Mouse (Mus musculus): ENCODE results near the gene Adra2b.

The Adra2b gene

GRCm38 (mm10) chr2:127362459-127363281 lies at the start of gene Adra2b:
Gene Adra2b, plus strand, starts transcription at chr2:127363208.
- peak; percentile 92 to 96 for DNase-seq

DNA sequence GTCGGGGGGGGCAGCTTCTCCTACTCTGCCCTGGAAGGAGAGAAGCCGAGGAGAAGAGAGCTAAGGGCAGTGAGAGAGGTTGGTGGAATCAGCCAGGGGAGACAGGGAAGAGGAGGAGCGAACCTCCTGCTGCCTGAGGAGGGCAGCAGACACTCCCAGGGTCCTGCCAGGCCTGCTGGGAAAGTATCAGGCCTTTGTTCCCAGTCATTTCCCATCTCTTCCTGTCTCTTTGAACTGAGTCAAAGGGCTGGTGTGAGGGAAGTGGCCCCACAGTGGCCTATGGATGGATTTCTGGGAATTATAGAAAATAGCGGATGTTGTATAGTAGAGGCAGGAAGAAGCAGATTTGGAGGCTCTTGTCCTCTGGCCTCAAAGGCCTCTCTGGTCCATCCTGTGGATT lies 49.1 kb upstream of the Adra2b start:
- DNase-seq = no peak

DNA sequence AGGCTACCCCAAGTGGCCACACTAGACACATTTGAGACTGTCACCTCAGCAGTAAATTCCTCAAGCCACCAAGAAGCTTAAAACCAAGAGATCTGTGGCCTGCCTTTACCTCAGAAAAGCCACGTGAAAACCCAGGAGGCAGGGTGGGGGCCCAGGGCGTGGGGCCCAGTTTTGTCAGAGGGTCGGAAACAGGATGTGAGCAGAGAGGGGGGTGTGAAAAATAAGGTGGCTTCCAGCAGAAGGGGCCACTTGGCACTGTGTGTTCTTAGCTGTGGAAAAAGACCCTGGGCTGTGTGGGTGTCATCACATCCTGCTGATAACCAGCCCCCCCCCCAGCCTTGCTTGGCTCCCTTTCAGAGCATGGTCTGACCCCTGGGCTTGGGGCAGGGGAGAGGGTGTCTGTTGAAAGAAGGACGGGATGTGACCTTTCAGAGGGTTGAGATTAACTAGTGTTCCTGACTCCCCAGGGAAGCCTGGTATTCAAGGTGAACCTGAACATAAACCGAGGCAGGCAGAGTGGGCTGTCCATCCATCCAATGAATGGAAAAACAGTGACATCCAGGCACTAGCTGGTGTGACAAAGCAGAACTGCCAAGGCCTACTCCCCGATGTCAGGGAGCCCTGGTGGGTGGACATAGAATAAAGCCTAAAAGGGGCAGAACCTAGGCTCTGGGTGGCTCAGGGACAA lies 48.4 kb upstream of the Adra2b start:
- DNase-seq = no peak

- DNase-seq = no peak
Observed at GRCm38 (mm10) chr2:127315155-127315470, 47.9 kb upstream of the Adra2b start.

DNA sequence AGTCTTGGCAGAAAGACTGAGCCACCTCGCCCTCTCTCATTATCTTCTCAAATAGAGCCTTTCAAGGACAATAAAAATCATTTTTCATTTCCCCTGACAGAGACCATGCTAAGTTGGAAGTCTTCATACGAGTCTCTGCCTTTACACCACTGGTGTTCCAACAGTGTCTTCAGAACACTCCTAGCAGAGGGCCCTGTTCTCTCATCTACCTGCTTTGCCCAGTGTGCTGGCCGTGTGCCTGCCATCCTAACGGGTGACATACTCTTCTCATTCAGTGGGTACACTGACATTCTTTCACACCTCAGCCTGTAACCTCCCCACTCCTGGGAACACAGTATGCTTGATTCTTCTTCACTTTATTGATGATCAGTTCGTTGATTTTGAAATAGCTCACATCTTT lies 46.6 kb upstream of the Adra2b start:
- no peak for DNase-seq

DNA sequence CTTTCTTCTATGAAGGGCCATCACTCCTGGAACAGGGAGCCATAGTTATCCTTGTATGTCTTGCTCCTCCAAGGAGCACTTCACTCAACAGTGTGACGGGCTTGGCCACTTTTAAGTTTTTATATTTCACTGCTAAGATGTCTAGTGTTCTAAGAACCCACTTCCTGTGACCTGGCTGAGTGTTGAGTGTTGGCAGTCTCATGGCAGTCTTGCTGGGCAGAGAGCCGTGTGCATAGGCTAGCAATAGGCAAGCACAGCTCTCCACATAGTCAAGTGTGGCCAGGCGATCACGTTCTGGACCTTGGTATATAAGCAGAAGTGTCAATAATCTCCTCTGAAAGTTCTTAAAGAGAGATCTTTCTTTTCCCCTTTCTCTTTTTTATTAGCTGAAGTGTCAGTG lies 44.9 kb upstream of the Adra2b start:
- no peak for DNase-seq

DNA sequence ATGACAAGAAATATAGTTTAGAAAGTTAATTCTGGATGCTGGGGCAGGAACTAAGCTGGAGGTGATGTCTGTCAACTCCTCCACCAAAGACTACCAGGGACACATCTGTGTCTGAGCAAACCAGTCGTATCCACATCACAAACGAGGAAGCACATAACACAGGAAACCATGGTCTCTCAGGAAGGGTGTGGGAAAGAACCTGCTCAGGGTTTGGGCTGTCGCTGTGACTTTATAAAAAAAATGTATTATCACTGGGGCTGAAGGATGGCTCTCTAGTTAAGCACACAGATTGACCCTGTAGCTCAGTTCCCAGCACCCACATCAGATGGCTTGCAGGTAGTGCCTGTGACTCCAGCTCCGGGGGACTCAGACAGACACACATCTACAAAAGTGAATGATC lies 43.9 kb upstream of the Adra2b start:
- no peak for DNase-seq

DNA sequence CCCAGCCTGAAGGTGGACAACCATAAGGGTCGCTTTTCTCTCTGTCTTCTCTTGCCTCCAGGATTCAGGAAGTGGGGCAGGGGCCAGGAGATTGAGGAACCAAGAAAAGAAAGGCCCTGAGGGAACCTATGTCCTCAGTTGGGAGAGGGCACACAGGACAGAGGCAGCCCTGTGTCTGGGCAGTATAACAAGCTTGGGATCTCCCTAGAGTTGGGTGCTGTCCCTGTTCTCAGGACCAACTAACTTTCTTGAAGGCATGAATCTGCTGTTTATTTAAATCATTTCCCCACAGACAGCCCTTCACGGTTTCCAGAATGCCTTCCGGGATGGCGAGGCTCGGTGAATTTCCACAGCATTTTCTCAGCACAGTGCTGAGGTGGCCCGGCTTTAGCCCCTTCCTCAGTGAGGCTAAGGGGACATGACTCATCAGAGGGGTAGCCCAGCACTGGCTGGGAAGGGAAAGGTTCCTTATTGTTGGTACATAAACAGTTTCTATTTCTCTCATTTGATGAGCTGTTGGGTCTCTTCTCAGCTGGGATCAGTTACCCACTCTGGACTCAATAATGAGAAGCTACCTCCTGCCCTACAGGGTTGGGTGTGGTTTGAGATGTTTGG lies 40.2 kb upstream of the Adra2b start:
- no peak for DNase-seq

- DNase-seq = no peak
Observed at GRCm38 (mm10) chr2:127323667-127324066, 39.3 kb upstream of the Adra2b start.

- no peak for DNase-seq
Observed at GRCm38 (mm10) chr2:127324456-127324855, 38.6 kb upstream of the Adra2b start.

DNA sequence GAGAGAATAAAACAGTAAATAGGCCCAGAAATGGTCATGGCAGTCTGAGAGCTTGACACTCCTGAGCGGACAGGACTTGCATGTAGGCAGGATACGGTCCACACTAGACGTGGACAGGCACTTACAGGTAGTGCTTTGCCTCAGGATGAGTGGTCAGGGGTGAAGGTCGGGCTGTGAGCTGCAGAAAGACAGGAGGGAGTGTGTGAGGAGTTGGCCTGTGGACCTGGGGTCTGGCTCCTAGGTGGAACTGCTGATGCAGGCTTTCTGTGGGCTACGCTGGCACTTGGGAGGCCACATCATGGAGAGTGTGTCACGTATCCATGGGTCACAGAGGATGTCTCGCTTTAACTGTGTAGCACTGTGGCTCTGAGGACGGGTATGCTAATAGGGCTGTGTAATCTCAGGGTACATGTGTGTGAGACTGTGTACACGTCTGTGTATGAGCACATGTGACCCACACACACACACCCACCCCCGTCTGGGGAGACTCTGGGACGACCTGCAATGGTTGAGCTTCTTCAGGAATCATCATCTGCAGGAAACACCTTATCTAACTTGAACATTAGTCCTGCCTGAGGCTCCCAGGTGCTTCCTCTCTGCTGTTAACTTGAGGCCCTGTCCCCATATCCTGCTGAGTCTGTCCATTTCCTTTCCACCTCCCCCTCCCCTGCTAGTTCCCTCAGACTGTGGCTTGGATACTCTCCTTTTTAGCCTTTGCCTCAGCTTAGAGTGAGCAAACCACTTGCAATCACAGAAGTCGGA lies 34.7 kb upstream of the Adra2b start:
- no peak for DNase-seq

DNA sequence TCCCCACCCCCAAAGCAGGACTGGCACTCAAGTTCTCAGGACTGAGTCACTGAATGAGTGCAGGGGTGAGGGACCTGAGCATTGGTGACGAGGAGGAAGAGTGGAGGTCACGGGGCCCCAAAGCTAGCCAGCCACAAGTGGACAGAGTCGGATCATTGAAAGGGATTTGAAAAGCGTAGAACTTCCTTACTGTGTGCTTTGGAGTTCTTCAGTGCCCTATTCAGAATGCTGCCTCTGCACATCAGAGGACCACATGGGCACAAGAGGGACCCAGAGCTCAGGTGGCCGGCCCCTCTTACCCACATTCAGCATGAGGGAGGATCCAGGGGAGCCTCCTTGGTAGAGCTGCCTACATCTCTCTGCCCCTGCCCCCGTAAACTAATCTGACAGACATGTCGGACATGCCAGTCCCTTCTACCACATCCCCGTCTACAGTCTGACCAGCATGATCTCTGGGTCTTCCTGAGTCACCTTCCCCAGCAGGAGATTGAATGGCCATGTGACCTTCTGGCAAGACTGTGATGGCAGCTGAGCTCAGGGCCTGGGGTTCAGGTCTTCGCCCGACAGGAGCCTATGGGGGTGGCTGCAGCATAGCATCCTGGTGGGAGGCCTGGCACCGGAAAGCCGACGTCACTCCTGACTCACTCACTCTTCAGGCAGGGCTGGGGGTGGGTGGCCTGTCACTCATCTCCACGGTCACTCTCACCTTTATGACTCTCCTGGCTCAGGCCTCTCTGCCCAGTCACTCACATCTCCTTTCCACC lies 30.0 kb upstream of the Adra2b start:
- no peak for DNase-seq

- peak in 1 of 2 experiments; percentile 37 for DNase-seq
Observed at GRCm38 (mm10) chr2:127333945-127334603, 28.9 kb upstream of the Adra2b start.

DNA sequence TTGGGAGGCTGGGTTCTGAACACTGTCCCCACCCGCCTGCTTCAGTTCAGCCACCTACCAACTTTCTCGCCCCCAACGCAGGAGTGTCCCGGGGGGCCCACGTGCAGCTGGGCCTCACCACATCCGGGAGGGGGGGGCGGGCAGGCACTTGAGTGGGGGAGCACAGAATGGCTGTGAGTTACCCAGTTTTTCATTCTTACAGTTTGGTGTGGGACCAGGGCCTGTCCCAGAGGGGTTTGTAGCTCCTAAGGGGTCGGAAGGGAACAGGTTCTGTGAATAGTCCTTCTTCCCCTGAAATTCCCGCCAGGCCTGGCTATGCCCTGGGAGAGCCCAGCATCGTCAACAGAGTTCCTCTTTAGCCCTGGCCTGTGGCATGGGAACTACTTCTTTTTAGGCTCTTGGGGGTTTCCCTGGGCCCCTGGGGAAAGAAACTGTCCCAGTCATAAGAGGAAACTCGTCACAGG lies 27.9 kb upstream of the Adra2b start:
- no peak for DNase-seq

- peak; percentile 61 to 70 for DNase-seq
Observed at GRCm38 (mm10) chr2:127335767-127336496, 27.1 kb upstream of the Adra2b start, which contains the start of gene Dusp2. Gene Dusp2, plus strand, starts transcription at chr2:127336159.

GRCm38 (mm10) chr2:127336497-127336832 lies 26.5 kb upstream of the Adra2b start:
- DNase-seq = peak in 1 of 2 experiments; percentile 17

DNA sequence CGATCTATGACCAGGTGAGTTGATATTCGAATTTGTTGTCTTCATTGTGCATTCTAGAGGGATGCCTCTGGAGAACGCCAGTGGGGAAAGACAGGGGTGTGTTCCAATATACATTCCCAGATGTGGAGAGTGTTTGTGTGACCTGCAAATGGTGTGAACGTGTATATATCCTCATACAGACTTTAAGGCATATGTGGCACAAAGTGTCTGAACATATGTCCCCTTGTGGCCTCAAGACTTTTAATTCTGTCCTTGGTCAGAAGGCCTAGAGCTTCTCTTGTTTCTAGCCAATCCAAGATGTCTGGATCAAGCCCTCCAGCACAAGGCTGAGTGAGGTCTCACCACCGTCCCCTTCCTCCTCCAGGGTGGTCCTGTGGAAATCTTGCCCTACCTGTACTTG lies 26.1 kb upstream of the Adra2b start:
- no peak for DNase-seq

GRCm38 (mm10) chr2:127337531-127337930 lies 25.5 kb upstream of the Adra2b start:
- DNase-seq = peak; percentile 78 to 82

GRCm38 (mm10) chr2:127338012-127338411 lies 25.0 kb upstream of the Adra2b start:
- no peak for DNase-seq

- DNase-seq = no peak
Observed at GRCm38 (mm10) chr2:127338416-127338815, 24.6 kb upstream of the Adra2b start, which contains the start of gene Astl. Gene Astl, plus strand, starts transcription at chr2:127338639.

GRCm38 (mm10) chr2:127338833-127339232 lies 24.2 kb upstream of the Adra2b start:
- no peak for DNase-seq
